Mouse (Mus musculus): ENCODE results near the gene Relb. TPM values are rescaled to one million over a fixed set of nuclear protein-coding genes. Genes with fewer than 3 reads are reported as not detected.
A peak's percentile ranks its signal among the peaks of the same experiment; 100 is the strongest.

The Relb gene
- total RNA-seq, 2 experiments from 2014 or later = 0.68 TPM; not detected in 1

- peak; percentile 79 for ATAC-seq (replicated peaks; ENCODE audit: low FRiP score, poor library complexity, severe bottlenecking)
These were observed 67.2 kb downstream of the Relb start for GRCm38 (mm10) chr7:19561765-19562642.

- ATAC-seq (replicated peaks; ENCODE audit: low FRiP score, poor library complexity, severe bottlenecking) = no peak
These were observed 67.8 kb downstream of the Relb start for GRCm38 (mm10) chr7:19561431-19561764.

GRCm38 (mm10) chr7:19560491-19561260, 68.6 kb downstream of the Relb start:
- ATAC-seq (replicated peaks; ENCODE audit: low FRiP score, poor library complexity, severe bottlenecking) = no peak

GRCm38 (mm10) chr7:19558965-19559364, 70.3 kb downstream of the Relb start:
- no peak for ATAC-seq (replicated peaks; ENCODE audit: low FRiP score, poor library complexity, severe bottlenecking)

- ATAC-seq (replicated peaks; ENCODE audit: low FRiP score, poor library complexity, severe bottlenecking) = peak; percentile 29
These were observed 71.0 kb downstream of the Relb start for GRCm38 (mm10) chr7:19557982-19558900.

GRCm38 (mm10) chr7:19557086-19557485, 72.2 kb downstream of the Relb start:
- ATAC-seq (replicated peaks; ENCODE audit: low FRiP score, poor library complexity, severe bottlenecking) = no peak

Other genes starting within 250 kb of the Relb start
- gene Ercc2, start 247.4 kb downstream of the Relb start, total RNA-seq (2015; ENCODE audit: low replicate concordance) = 1.3 and 2.7 TPM in 2 replicates
- gene Ercc2, start 247.4 kb downstream of the Relb start, total RNA-seq (2017; ENCODE audit: low replicate concordance) = 11.4 and 18.0 TPM in 2 replicates
- not detected in 2 replicates for gene Klc3, start 225.3 kb downstream of the Relb start, total RNA-seq (2015; ENCODE audit: low replicate concordance)
- gene Klc3, start 225.3 kb downstream of the Relb start, total RNA-seq (2017; ENCODE audit: low replicate concordance) = not detected in 2 replicates
- gene Ckm, start 224.7 kb downstream of the Relb start, total RNA-seq (2015; ENCODE audit: low replicate concordance) = not detected in 2 replicates
- gene Ckm, start 224.7 kb downstream of the Relb start, total RNA-seq (2017; ENCODE audit: low replicate concordance) = not detected in 2 replicates
- gene Mark4, start 170.6 kb downstream of the Relb start, total RNA-seq (2015; ENCODE audit: low replicate concordance) = 1.9 and 5.2 TPM in 2 replicates
- gene Mark4, start 170.6 kb downstream of the Relb start, total RNA-seq (2017; ENCODE audit: low replicate concordance) = 1.7 and 2.8 TPM in 2 replicates
- not detected in 2 replicates for gene Exoc3l2, start 166.1 kb downstream of the Relb start, total RNA-seq (2015; ENCODE audit: low replicate concordance)
- not detected in 2 replicates for gene Exoc3l2, start 166.1 kb downstream of the Relb start, total RNA-seq (2017; ENCODE audit: low replicate concordance)
- 3.5 and 4.2 TPM in 2 replicates for gene Bloc1s3, start 121.1 kb downstream of the Relb start, total RNA-seq (2015; ENCODE audit: low replicate concordance)
- 0.84 and 1.5 TPM in 2 replicates for gene Bloc1s3, start 121.1 kb downstream of the Relb start, total RNA-seq (2017; ENCODE audit: low replicate concordance)
- gene Trappc6a, start 121.0 kb downstream of the Relb start, total RNA-seq (2015; ENCODE audit: low replicate concordance) = 17.9 and 18.8 TPM in 2 replicates
- gene Trappc6a, start 121.0 kb downstream of the Relb start, total RNA-seq (2017; ENCODE audit: low replicate concordance) = 2.7 and 7.8 TPM in 2 replicates
- not detected in 2 replicates for gene Nkpd1, start 111.6 kb downstream of the Relb start, total RNA-seq (2015; ENCODE audit: low replicate concordance)
- not detected in 2 replicates for gene Nkpd1, start 111.6 kb downstream of the Relb start, total RNA-seq (2017; ENCODE audit: low replicate concordance)
- gene Ppp1r37, start 66.4 kb downstream of the Relb start, total RNA-seq (2015; ENCODE audit: low replicate concordance) = 12.5 and 13.3 TPM in 2 replicates
- gene Ppp1r37, start 66.4 kb downstream of the Relb start, total RNA-seq (2017; ENCODE audit: low replicate concordance) = 22.9 and 37.9 TPM in 2 replicates
- gene Zfp296, start 52.2 kb downstream of the Relb start, total RNA-seq (2015; ENCODE audit: low replicate concordance) = not detected in 2 replicates
- 0.84 TPM in 1 of 2 replicates, not detected in the other for gene Zfp296, start 52.2 kb downstream of the Relb start, total RNA-seq (2017; ENCODE audit: low replicate concordance)
- 32.0 and 46.7 TPM in 2 replicates for gene Gemin7, start 51.8 kb downstream of the Relb start, total RNA-seq (2015; ENCODE audit: low replicate concordance)
- gene Gemin7, start 51.8 kb downstream of the Relb start, total RNA-seq (2017; ENCODE audit: low replicate concordance) = 10.2 and 13.5 TPM in 2 replicates
- 0.96 and 2.3 TPM in 2 replicates for gene Clasrp, start 25.0 kb downstream of the Relb start, total RNA-seq (2015; ENCODE audit: low replicate concordance)
- gene Clasrp, start 25.0 kb downstream of the Relb start, total RNA-seq (2017; ENCODE audit: low replicate concordance) = 14.9 and 21.9 TPM in 2 replicates
- gene Clptm1, start 35.6 kb upstream of the Relb start, total RNA-seq (2015; ENCODE audit: low replicate concordance) = 10.0 and 23.2 TPM in 2 replicates
- 12.0 and 15.7 TPM in 2 replicates for gene Clptm1, start 35.6 kb upstream of the Relb start, total RNA-seq (2017; ENCODE audit: low replicate concordance)
- gene Apoc2, start 48.5 kb upstream of the Relb start, total RNA-seq (2015; ENCODE audit: low replicate concordance) = 10.4 and 16.1 TPM in 2 replicates
- gene Apoc2, start 48.5 kb upstream of the Relb start, total RNA-seq (2017; ENCODE audit: low replicate concordance) = 4.7 and 8.3 TPM in 2 replicates
- not detected in 2 replicates for gene Gm44805, start 52.0 kb upstream of the Relb start, total RNA-seq (2015; ENCODE audit: low replicate concordance)
- not detected in 2 replicates for gene Gm44805, start 52.0 kb upstream of the Relb start, total RNA-seq (2017; ENCODE audit: low replicate concordance)
- gene Apoc4, start 52.0 kb upstream of the Relb start, total RNA-seq (2015; ENCODE audit: low replicate concordance) = not detected in 2 replicates
- gene Apoc4, start 52.0 kb upstream of the Relb start, total RNA-seq (2017; ENCODE audit: low replicate concordance) = not detected in 2 replicates
- gene Apoc1, start 63.2 kb upstream of the Relb start, total RNA-seq (2015; ENCODE audit: low replicate concordance) = 5.8 TPM in 1 of 2 replicates, not detected in the other
- gene Apoc1, start 63.2 kb upstream of the Relb start, total RNA-seq (2017; ENCODE audit: low replicate concordance) = 3.6 TPM in 1 of 2 replicates, not detected in the other
- gene Apoe, start 69.8 kb upstream of the Relb start, total RNA-seq (2015; ENCODE audit: low replicate concordance) = 53.0 and 57.3 TPM in 2 replicates
- 220 and 224 TPM in 2 replicates for gene Apoe, start 69.8 kb upstream of the Relb start, total RNA-seq (2017; ENCODE audit: low replicate concordance)
- gene Tomm40, start 86.0 kb upstream of the Relb start, total RNA-seq (2015; ENCODE audit: low replicate concordance) = 6.5 and 8.2 TPM in 2 replicates
- gene Tomm40, start 86.0 kb upstream of the Relb start, total RNA-seq (2017; ENCODE audit: low replicate concordance) = 3.4 and 9.6 TPM in 2 replicates
- gene Nectin2, start 121.0 kb upstream of the Relb start, total RNA-seq (2015; ENCODE audit: low replicate concordance) = not detected in 2 replicates
- 1.0 TPM in 1 of 2 replicates, not detected in the other for gene Nectin2, start 121.0 kb upstream of the Relb start, total RNA-seq (2017; ENCODE audit: low replicate concordance)
- gene Bcam, start 141.6 kb upstream of the Relb start, total RNA-seq (2015; ENCODE audit: low replicate concordance) = not detected in 2 replicates
- not detected in 2 replicates for gene Bcam, start 141.6 kb upstream of the Relb start, total RNA-seq (2017; ENCODE audit: low replicate concordance)
- gene Cblc, start 167.4 kb upstream of the Relb start, total RNA-seq (2015; ENCODE audit: low replicate concordance) = not detected in 2 replicates
- gene Cblc, start 167.4 kb upstream of the Relb start, total RNA-seq (2017; ENCODE audit: low replicate concordance) = not detected in 2 replicates
- 14.8 TPM in 1 of 2 replicates, not detected in the other for gene Bcl3, start 193.3 kb upstream of the Relb start, total RNA-seq (2015; ENCODE audit: low replicate concordance)
- 0.84 and 1.5 TPM in 2 replicates for gene Bcl3, start 193.3 kb upstream of the Relb start, total RNA-seq (2017; ENCODE audit: low replicate concordance)
- gene Gm19345, start 222.6 kb upstream of the Relb start, total RNA-seq (2015; ENCODE audit: low replicate concordance) = not detected in 2 replicates
- not detected in 2 replicates for gene Gm19345, start 222.6 kb upstream of the Relb start, total RNA-seq (2017; ENCODE audit: low replicate concordance)
- 0.38 TPM in 1 of 2 replicates, not detected in the other for gene Ceacam16, start 231.9 kb upstream of the Relb start, total RNA-seq (2015; ENCODE audit: low replicate concordance)
- gene Ceacam16, start 231.9 kb upstream of the Relb start, total RNA-seq (2017; ENCODE audit: low replicate concordance) = not detected in 2 replicates